Mouse (Mus musculus): Measurements from ENCODE around the gene Olfr716.
"Not testable (repeated sequence)": the region's sequence is repeated elsewhere in the genome, so short reads cannot be mapped to it uniquely, and the experiment has no call there.

The Olfr716 gene

GRCm38 (mm10) chr7:107138027-107138426 lies at the start of gene Olfr716:
Gene Olfr716 (plus strand): TSS chr7:107138327.
- DNase-seq (ENCODE audit: low spot score in 2 of 2) = not testable (repeated sequence)

GRCm38 (mm10) chr7:107092920-107093319 lies 45.2 kb upstream of the Olfr716 start, which contains the start of gene Olfr17:
Gene Olfr17 (plus strand): TSS chr7:107093220.
- DNase-seq (ENCODE audit: low spot score in 2 of 2) = no peak

- not testable (repeated sequence) for DNase-seq (ENCODE audit: low spot score in 2 of 2)
These were observed 27.9 kb upstream of the Olfr716 start, which contains the start of gene Olfr715b for GRCm38 (mm10) chr7:107110269-107110668. Gene Olfr715b (minus strand): TSS chr7:107110369.

GRCm38 (mm10) chr7:107130983-107131382 lies 7.1 kb upstream of the Olfr716 start, which contains the start of gene Olfr715:
Gene Olfr715 (minus strand): TSS chr7:107131083.
- not testable (repeated sequence) for DNase-seq (ENCODE audit: low spot score in 2 of 2)

DNA sequence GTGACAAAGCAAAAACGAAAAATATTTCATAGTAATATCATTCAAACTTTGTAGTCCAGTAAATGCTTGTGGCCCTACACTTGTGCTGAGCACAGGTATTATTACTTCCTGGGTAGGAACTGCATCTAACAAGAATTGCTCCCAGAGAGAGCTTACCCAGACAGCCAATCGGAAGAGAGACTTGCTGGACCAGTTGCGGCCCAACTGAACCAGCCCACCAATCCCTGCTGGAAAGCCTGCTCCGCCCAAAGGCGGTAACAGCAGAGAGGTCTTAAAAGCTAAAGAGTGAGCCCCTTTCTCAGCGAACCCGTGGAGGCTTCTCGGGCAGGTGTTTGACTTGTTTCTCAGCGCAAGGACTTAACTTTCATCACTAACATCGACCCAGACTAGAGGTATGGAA lies 28.6 kb downstream of the Olfr716 start, which contains the start of gene Nlrp14:
Gene Nlrp14, plus strand, starts transcription at position 301 of the 400 bp plus-strand sequence.
- DNase-seq (ENCODE audit: low spot score in 2 of 2) = no peak

DNA sequence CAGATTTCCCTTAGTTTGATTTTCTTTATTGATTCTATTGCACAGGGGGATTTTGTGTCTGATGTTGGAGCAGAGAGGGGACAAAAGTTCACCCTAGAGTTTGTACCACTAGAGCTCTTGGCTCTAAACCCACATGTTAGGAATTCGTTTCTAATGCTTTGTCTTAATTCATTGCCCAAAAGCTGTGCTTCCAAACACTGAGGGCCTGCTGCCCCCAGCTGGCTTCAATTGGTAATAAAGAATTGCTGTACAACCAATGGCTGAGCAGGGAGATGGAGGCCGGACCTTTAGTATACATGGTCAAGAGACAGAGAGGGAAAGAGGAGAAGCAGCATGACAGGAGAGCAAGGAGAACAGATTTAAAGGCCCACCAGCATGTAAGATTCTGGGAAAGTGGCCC lies 42.3 kb downstream of the Olfr716 start:
- no peak for DNase-seq (ENCODE audit: low spot score in 2 of 2)
